Mouse (Mus musculus) small intestine, adult 2 months (tissue): ENCODE data around the gene Morn1. TPM values are rescaled to one million over a fixed set of nuclear protein-coding genes. Genes with fewer than 3 reads are reported as not detected.

ENCODE experiments used
- H3K27ac ChIP-seq: fragments of 200-500 bp; 2 replicates; pipeline ENCODE4 v1.5.1; 2012; ENCODE audit warnings: low read depth, low read length, control low read depth, inconsistent platforms; ENCODE audit not compliant: insufficient read depth
- H3K27me3 ChIP-seq: fragments of 200-500 bp; 2 replicates; pipeline ENCODE4 v1.6.1; 2012; ENCODE audit warnings: mild to moderate bottlenecking, moderate library complexity, low read length, inconsistent platforms; ENCODE audit not compliant: control insufficient read depth, insufficient read depth
- H3K36me3 ChIP-seq: fragments of 200-500 bp; 2 replicates; pipeline ENCODE4 v1.6.1; 2012; ENCODE audit warnings: mild to moderate bottlenecking, low read length, control low read depth, inconsistent platforms; ENCODE audit not compliant: control insufficient read depth, insufficient read depth
- H3K4me1 ChIP-seq: fragments of 200-500 bp; 2 replicates; pipeline ENCODE4 v1.6.1; 2012; ENCODE audit warnings: low read length, inconsistent platforms, mixed read lengths; ENCODE audit not compliant: control insufficient read depth, insufficient read depth, insufficient read length
- H3K4me3 ChIP-seq: fragments of 200-500 bp; 2 replicates; pipeline ENCODE4 v1.5.1; 2012; ENCODE audit warnings: low read depth, mild to moderate bottlenecking, control low read depth, inconsistent platforms, low read length, moderate library complexity
- CTCF ChIP-seq: fragments of 200-500 bp; IDR thresholded peaks from 2 replicates; pipeline ENCODE4 v1.5.1; 2012; ENCODE audit warnings: low read depth, mild to moderate bottlenecking, control low read depth, inconsistent platforms, low read length, moderate library complexity, mixed read lengths; ENCODE audit not compliant: insufficient replicate concordance, insufficient read length; ENCODE audit errors: extremely low read depth
- POLR2A ChIP-seq: fragments of 200-500 bp; IDR thresholded peaks from 2 replicates; pipeline ENCODE4 v1.6.1; 2012; ENCODE audit warnings: low read depth, mild to moderate bottlenecking, control low read depth, inconsistent platforms, low read length, moderate library complexity
- WGBS: fragments of 180-500 bp; shearing (Covaris S2); methylation state at CpG from one replicate; pipeline ENCODE4 v1.1.7; 2018; 5-methylcytosine and 5-hydroxymethylcytosine counted together
- polyA plus RNA-seq: library from polyadenylated mRNA; depleted of rRNA; stranded (reverse); fragments of >200 nt; gene quantifications from 2 replicates; pipeline ENCODE4 v1.2.3, GENCODE M21; 2012

Morn1 gene
- polyA plus RNA-seq, 1 experiment, result 3.1 TPM

DNA sequence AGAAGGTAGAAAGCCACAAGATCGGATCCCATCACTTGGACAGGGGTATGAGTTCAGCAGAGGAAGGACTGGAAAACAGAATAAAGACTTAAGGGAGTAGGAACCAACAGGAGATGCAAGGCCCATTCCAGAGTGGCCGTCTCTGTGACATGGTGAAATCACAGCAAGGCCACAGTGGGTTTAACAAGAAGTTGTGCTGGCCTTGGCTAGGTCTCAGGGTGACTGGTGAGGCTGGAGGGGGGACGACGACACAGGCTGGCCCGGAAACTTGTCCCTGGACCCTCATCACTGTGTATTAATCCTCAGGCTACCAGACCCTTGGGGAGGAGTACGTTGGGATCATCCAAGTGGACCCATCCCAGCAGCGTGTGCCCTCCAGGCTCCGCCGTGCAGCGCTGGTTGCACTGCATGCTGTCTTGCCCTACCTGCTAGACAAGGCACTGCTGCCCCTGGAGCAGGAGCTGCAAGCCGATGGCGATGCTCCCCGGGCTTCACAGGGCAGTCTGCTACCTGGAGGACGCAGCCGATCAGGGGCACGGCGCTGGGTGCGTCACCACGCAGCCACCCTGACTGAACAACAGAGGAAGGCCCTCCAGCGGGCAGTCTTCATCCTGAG, 17.9 kb upstream of the Morn1 start:
- Histone ChIP-seq H3K4me3 (no peak overlapping the region), H3K4me1 (peaks cover 6% of the 10 kb centered on the region), H3K27ac (no peak overlapping the region), H3K36me3 (peaks cover 33% of the 10 kb centered on the region), H3K27me3 (no peaks in the 10 kb centered on the region)
- TF ChIP-seq POLR2A, result no peak
- TF ChIP-seq CTCF, result no peak
- 90% methylated on average over 20 of the region's 20 CpGs for WGBS

DNA sequence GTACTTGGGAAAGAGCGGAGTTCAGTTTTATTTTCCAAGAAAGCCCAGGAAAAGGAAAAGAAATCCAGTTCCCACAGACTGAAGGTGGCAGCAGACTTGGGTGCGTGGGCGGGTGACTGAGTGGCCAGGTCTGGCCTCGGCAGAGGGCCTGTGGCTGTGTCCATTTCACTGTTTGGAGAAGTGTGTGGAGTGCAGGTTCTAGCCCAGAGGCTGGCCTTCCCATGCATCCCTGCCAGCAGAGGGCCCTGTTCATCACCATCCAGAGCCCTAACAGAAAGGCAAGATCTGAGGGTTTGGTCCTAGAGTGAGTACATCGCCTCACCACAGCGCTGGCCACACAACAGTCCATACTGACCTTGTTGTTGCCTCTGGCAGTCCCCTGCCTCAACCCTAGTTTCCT, 17.2 kb upstream of the Morn1 start:
- TF ChIP-seq CTCF, result no peak
- TF ChIP-seq POLR2A, result no peak

DNA sequence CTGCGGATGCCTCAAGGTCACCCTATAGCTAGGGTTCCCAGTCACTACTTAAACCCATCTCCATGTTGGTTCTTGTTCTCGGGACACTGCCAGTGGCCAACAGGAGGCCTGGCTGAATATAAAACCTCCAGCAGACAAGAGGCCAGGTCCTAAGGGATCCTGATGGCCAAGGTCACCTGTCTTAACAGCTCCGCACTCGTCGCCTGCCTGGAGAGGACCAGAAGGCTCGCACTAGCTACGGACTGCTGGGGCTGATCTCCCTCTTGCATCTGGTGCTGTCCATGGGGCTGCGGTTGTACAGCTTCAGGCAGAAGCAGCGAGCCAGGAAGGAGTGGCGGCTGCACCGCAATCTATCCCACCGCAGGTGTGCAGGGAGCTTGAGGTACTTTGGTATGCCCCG, 16.2 kb upstream of the Morn1 start:
- no peaks in the 10 kb centered on the region for H3K27me3 ChIP-seq
- TF ChIP-seq CTCF, result no peak
- no peak for TF ChIP-seq POLR2A
- no peak overlapping the region for H3K27ac ChIP-seq
- H3K4me3 ChIP-seq, result no peak overlapping the region
- 92% methylated on average over 13 of the region's 13 CpGs for WGBS
- H3K4me1 ChIP-seq, result peaks cover 6% of the 10 kb centered on the region
- peaks cover 47% of the 10 kb centered on the region for H3K36me3 ChIP-seq

More for the DNA sequence above, 17.2 kb upstream of the Morn1 start:
- Histone ChIP-seq H3K27ac (no peak overlapping the region), H3K4me1 (peaks cover 6% of the 10 kb centered on the region), H3K4me3 (no peak overlapping the region), H3K27me3 (no peaks in the 10 kb centered on the region), H3K36me3 (peaks cover 39% of the 10 kb centered on the region)
- 82% methylated on average over 6 of the region's 6 CpGs for WGBS

DNA sequence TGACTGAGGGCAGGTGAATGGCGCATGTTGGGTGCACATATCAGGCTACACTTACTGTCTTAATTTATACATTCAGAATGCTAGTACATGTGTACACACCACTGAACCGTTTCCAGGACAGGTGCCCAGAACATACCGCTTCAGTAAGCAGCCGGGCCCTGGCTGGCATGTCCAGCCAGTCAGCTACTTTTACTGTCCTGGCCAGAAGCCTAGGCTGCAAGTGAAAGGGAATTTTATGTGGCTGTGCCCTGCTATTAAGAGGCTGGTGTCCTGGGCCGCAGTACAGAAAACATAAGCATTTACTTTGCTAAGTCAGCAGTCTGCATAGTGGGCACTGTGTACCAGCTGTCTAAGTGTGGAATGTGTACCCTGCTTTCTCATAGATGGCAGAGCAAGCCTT, 15.5 kb upstream of the Morn1 start:
- peaks cover 6% of the 10 kb centered on the region for H3K4me1 ChIP-seq
- WGBS, result 63% methylated on average over 5 of the region's 5 CpGs
- TF ChIP-seq CTCF (no peak), POLR2A (no peak)
- no peak overlapping the region for H3K4me3 ChIP-seq
- peaks cover 55% of the 10 kb centered on the region for H3K36me3 ChIP-seq
- H3K27me3 ChIP-seq, result no peaks in the 10 kb centered on the region
- no peak overlapping the region for H3K27ac ChIP-seq

DNA sequence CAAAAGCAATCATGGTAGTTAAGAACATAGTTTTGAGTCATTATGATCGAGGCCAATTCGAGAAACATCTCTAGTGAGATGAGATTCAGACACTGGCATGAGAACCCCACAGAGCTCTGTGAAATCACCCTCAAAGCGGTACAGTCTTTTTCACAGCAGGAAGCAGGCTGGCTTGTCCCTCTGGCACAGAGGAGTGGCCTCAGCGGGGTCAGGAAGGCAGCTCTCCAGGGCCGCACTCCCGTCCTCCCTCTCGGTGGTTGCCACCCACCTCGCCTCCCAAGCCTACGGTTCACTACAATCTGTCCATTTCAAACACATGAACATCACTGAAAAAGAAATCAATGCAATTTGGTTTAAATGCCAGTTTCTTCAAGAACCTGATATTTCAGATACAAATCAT, 12.0 kb upstream of the Morn1 start:
- 78% methylated on average over 9 of the region's 9 CpGs for WGBS
- H3K27ac ChIP-seq, result no peak overlapping the region
- no peaks in the 10 kb centered on the region for H3K4me1 ChIP-seq
- no peaks in the 10 kb centered on the region for H3K27me3 ChIP-seq
- no peak for TF ChIP-seq CTCF
- no peak for TF ChIP-seq POLR2A
- no peak overlapping the region for H3K4me3 ChIP-seq
- H3K36me3 ChIP-seq, result peaks cover 77% of the 10 kb centered on the region

DNA sequence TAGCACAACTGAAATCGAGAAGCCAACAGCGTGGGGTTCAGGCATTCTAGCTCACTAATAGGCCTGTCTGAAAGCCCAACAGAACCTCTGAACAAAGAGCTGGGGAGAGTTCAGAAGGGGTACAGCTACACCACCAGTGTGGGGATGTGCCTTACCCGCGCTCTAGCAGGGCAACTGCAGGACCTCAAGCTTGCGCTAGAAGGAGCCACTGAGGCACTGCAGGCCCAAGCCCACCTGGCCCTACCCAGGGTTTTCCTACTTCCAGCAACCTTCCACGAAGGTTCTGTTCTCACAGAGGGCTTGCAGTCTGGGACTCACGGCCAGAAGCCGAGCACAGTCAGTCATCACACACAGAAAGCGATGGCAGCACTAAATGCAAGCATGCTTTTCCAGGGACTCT, 11.2 kb upstream of the Morn1 start:
- Histone ChIP-seq H3K36me3 (peaks cover 79% of the 10 kb centered on the region), H3K27ac (no peak overlapping the region), H3K4me1 (no peaks in the 10 kb centered on the region), H3K27me3 (no peaks in the 10 kb centered on the region), H3K4me3 (no peak overlapping the region)
- TF ChIP-seq CTCF (no peak), POLR2A (no peak)
- 90% methylated on average over 9 of the region's 9 CpGs for WGBS

DNA sequence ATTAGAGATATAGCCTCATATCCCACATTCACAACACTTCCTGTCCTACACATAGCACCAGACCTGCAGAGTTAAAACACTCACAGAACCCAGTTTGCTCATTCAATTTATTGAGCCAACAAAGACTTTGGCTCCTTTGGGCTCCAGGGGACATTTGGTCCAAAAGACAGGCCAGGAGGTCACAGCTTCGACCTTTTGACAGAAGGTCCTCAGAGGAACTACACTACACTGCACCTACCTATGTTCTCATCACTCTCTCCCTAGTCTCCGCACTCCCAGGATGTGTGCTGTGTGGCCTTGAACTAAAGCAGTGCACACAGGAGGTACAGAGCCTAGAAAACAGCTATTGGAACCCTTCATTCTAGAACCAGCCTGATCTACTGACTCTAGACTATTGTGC, 10.6 kb upstream of the Morn1 start:
- no peaks in the 10 kb centered on the region for H3K27me3 ChIP-seq
- TF ChIP-seq POLR2A (no peak), CTCF (no peak)
- H3K27ac ChIP-seq, result no peak overlapping the region
- H3K4me1 ChIP-seq, result no peaks in the 10 kb centered on the region
- 88% methylated on average over 2 of the region's 2 CpGs for WGBS
- H3K4me3 ChIP-seq, result no peak overlapping the region
- peaks cover 79% of the 10 kb centered on the region for H3K36me3 ChIP-seq
